Mouse (Mus musculus) spleen, postnatal 36 days (tissue): ENCODE measurements around the gene Gm2012.
"Not testable (repeated sequence)": the region's sequence is repeated elsewhere in the genome, so short reads cannot be mapped to it uniquely, and the experiment has no call there.

Source experiments
- DNase-seq, 2 experiments: peaks; one replicate each; pipeline ENCODE4 v3.0.0; 2022; ENCODE audit warnings: low spot score in 2 of 2, mixed read lengths in 1 of 2

Gene Gm2012

GRCm38 (mm10) chrX:26231255-26231654 is at the start of gene Gm2012:
Gene Gm2012 (minus strand): TSS chrX:26231355.
- DNase-seq = not testable (repeated sequence)

- not testable (repeated sequence) for DNase-seq
Observed at GRCm38 (mm10) chrX:26159146-26159545, 72.0 kb downstream of the Gm2012 start.
